Mouse (Mus musculus) activated CD4-positive, CD25-positive, alpha-beta regulatory T cell, adult 4 months (primary cell): Measurements from ENCODE around the gene 4931414P19Rik. TPM values are rescaled to one million over a fixed set of nuclear protein-coding genes. Genes with fewer than 3 reads are reported as not detected.

Experiments
- ATAC-seq: one replicate; pipeline ENCODE4 v1.8.0; 2017
- polyA plus RNA-seq, 2 experiments: library from polyadenylated mRNA; unstranded; fragments of 100-300 nt; shearing (Covaris generic); gene quantifications; one replicate each; pipeline ENCODE4 v1.2.1; 2017

Gene 4931414P19Rik
- polyA plus RNA-seq, 2 experiments from 2014 or later = 2.3 TPM

DNA sequence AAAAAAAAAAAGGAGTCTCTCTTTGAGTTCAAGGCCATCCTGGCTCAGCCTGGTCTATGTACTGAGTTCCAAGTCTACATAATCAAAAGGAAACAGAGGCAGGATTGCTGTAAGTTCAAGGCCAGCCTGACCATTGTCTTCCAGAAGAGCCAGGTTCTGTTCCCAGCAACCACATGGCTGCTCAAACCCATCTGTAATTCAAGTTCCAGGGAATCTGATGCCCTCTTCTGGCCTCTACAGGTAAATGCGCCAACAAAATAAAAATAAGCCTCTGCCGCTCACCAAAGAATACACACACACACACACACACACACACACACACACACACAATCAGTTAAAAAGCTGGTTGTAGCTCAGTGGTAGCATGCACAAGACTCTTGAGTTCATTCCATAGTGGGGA is 67.2 kb downstream of the 4931414P19Rik start:
- ATAC-seq = no peak

Other genes starting within 250 kb of the 4931414P19Rik start
- gene Oxa1l, start 245.2 kb downstream of the 4931414P19Rik start, polyA plus RNA-seq = 10 to 100 TPM; 51.7 to 82.3 TPM
- gene Slc7a7, start 188.2 kb downstream of the 4931414P19Rik start, polyA plus RNA-seq = 1 to 10 TPM in 1 of 2 experiments, under 1 TPM in 1; 0.54 to 1.1 TPM
- gene Mrpl52, start 179.1 kb downstream of the 4931414P19Rik start, polyA plus RNA-seq = 100 to 1,000 TPM; 315 to 319 TPM
- under 1 TPM; 0.24 to 0.25 TPM for gene Mmp14, start 174.4 kb downstream of the 4931414P19Rik start, polyA plus RNA-seq
- 10 to 100 TPM; 57.4 to 62.2 TPM for gene Lrp10, start 141.9 kb downstream of the 4931414P19Rik start, polyA plus RNA-seq
- under 1 TPM; 0.57 TPM for gene Rem2, start 129.9 kb downstream of the 4931414P19Rik start, polyA plus RNA-seq
- 10 to 100 TPM; 31.4 to 32.9 TPM for gene Prmt5, start 88.5 kb downstream of the 4931414P19Rik start, polyA plus RNA-seq
- gene Haus4, start 51.4 kb downstream of the 4931414P19Rik start, polyA plus RNA-seq = 10 to 100 TPM; 30.2 to 33.5 TPM
- under 1 TPM in 1 of 2 experiments, not detected in 1; 0.20 TPM for gene Ajuba, start 28.4 kb downstream of the 4931414P19Rik start, polyA plus RNA-seq
- gene Psmb5, start 12.0 kb upstream of the 4931414P19Rik start, polyA plus RNA-seq = 100 to 1,000 TPM; 178 to 210 TPM
- gene Psmb11, start 15.4 kb upstream of the 4931414P19Rik start, polyA plus RNA-seq = not detected
- not detected for gene Gm17606, start 35.0 kb upstream of the 4931414P19Rik start, polyA plus RNA-seq
- under 1 TPM; 0.16 to 0.31 TPM for gene Cdh24, start 35.4 kb upstream of the 4931414P19Rik start, polyA plus RNA-seq
- 10 to 100 TPM; 91.8 to 93.8 TPM for gene 1700123O20Rik, start 80.2 kb upstream of the 4931414P19Rik start, polyA plus RNA-seq
- gene Acin1, start 80.9 kb upstream of the 4931414P19Rik start, polyA plus RNA-seq = 100 to 1,000 TPM; 136 to 148 TPM
- gene Gm29776, start 92.8 kb upstream of the 4931414P19Rik start, polyA plus RNA-seq = not detected
- gene Cebpe, start 106.2 kb upstream of the 4931414P19Rik start, polyA plus RNA-seq = not detected
- gene Slc7a8, start 176.0 kb upstream of the 4931414P19Rik start, polyA plus RNA-seq = not detected
- not detected for gene Rnf212b, start 208.1 kb upstream of the 4931414P19Rik start, polyA plus RNA-seq